Mouse (Mus musculus) kidney, embryonic 14.5 days (tissue): Measurements from ENCODE around the gene Dtnb. TPM values are rescaled to one million over a fixed set of nuclear protein-coding genes. Genes with fewer than 3 reads are reported as not detected.

Experiments
- ATAC-seq: fragments of 200-750 bp; cut with Nextera tagmentation; 2 replicates; pipeline ENCODE4 v1.8.0; 2017; ENCODE audit warnings: moderate number of reproducible peaks, mild to moderate bottlenecking, moderate TSS enrichment, moderate library complexity; ENCODE audit not compliant: low FRiP score, low TSS enrichment
- H3K27ac ChIP-seq: fragments of 300-500 bp; sonication (generic); 2 replicates; pipeline ENCODE4 v1.5.1; 2014; ENCODE audit warnings: low read depth, mild to moderate bottlenecking, low read length, moderate library complexity, mixed read lengths
- H3K27me3 ChIP-seq: fragments of 300-500 bp; sonication (generic); 2 replicates; pipeline ENCODE4 v1.6.1; 2014; ENCODE audit warnings: mild to moderate bottlenecking, low read length; ENCODE audit not compliant: control insufficient read depth, insufficient read depth
- H3K36me3 ChIP-seq: fragments of 300-500 bp; sonication (generic); 2 replicates; pipeline ENCODE4 v1.6.1; 2014; ENCODE audit warnings: low read length, mixed read lengths; ENCODE audit not compliant: control insufficient read depth, insufficient read depth
- H3K4me1 ChIP-seq: fragments of 300-500 bp; sonication (generic); 2 replicates; pipeline ENCODE4 v1.6.1; 2014; ENCODE audit warnings: low read length, mixed read lengths; ENCODE audit not compliant: control insufficient read depth, insufficient read depth
- H3K4me2 ChIP-seq: fragments of 300-500 bp; sonication (generic); replicated peaks from 2 replicates; pipeline ENCODE4 v1.6.1; 2014; ENCODE audit warnings: low read depth, mild to moderate bottlenecking, low read length
- H3K4me3 ChIP-seq: fragments of 300-500 bp; sonication (generic); 2 replicates; pipeline ENCODE4 v1.5.1; 2014; ENCODE audit warnings: mild to moderate bottlenecking, low read length
- H3K9ac ChIP-seq: fragments of 300-500 bp; sonication (generic); 2 replicates; pipeline ENCODE4 v1.6.1; 2014; ENCODE audit warnings: low read depth, mild to moderate bottlenecking, low read length, moderate library complexity
- H3K9me3 ChIP-seq: fragments of 300-500 bp; sonication (generic); 2 replicates; pipeline ENCODE4 v1.6.1; 2016; ENCODE audit warnings: low read length; ENCODE audit not compliant: control insufficient read depth
- WGBS: fragments of 180-500 bp; shearing (Covaris S2); extraction: QIAGEN DNeasy Blood & Tissue Kit; methylation state at CpG from one replicate; pipeline ENCODE4 v1.1.7; 2014; 5-methylcytosine and 5-hydroxymethylcytosine counted together
- polyA plus RNA-seq: library from polyadenylated mRNA; unstranded; fragments of >200 nt; fragmentation: Nextera tagmentation; extraction: Ambion mirVana; gene quantifications from 2 replicates; pipeline ENCODE4 v1.2.1, GENCODE M21; 2014

The Dtnb gene
- polyA plus RNA-seq, 1 experiment from 2014 or later = 59.5 TPM

GRCm38 (mm10) chr12:3563659-3564058, 8.5 kb upstream of the Dtnb start:
- ATAC-seq = no peak
- Histone ChIP-seq H3K36me3 (no peaks in the 10 kb centered on the region), H3K9me3 (no peaks in the 10 kb centered on the region), H3K27me3 (no peaks in the 10 kb centered on the region), H3K4me2 (no peak overlapping the region), H3K27ac (no peak overlapping the region), H3K4me1 (no peaks in the 10 kb centered on the region), H3K4me3 (no peak overlapping the region), H3K9ac (no peak overlapping the region)
- 88% methylated on average over 4 of the region's 4 CpGs for WGBS

- Histone ChIP-seq H3K36me3 (no peaks in the 10 kb centered on the region), H3K4me1 (peaks cover 4% of the 10 kb centered on the region), H3K27me3 (no peaks in the 10 kb centered on the region), H3K9me3 (no peaks in the 10 kb centered on the region), H3K9ac (no peak overlapping the region), H3K4me2 (no peak overlapping the region), H3K27ac (no peak overlapping the region), H3K4me3 (no peak overlapping the region)
- peak; percentile 62 for ATAC-seq
- WGBS = 42% methylated on average over 5 of the region's 5 CpGs
Observed at GRCm38 (mm10) chr12:3568461-3568991, 3.7 kb upstream of the Dtnb start.

GRCm38 (mm10) chr12:3570711-3571400, 1.3 kb upstream of the Dtnb start:
- Histone ChIP-seq H3K27me3 (no peaks in the 10 kb centered on the region), H3K27ac (no peak overlapping the region), H3K4me2 (no peak overlapping the region), H3K9ac (no peak overlapping the region), H3K4me3 (no peak overlapping the region), H3K36me3 (no peaks in the 10 kb centered on the region), H3K9me3 (no peaks in the 10 kb centered on the region), H3K4me1 (peaks cover 8% of the 10 kb centered on the region)
- ATAC-seq = no peak
- WGBS = 71% methylated on average over 4 of the region's 4 CpGs

GRCm38 (mm10) chr12:3572581-3573397, 608 bp downstream of the Dtnb start:
- no peaks in the 10 kb centered on the region for H3K36me3 ChIP-seq
- peak; percentile 66 for ATAC-seq
- H3K9me3 ChIP-seq = no peaks in the 10 kb centered on the region
- H3K4me3 ChIP-seq = peak overlapping the region; percentile 86
- H3K27ac ChIP-seq = peak overlapping the region; percentile 94
- peak overlapping the region; percentile 92 for H3K9ac ChIP-seq
- H3K4me1 ChIP-seq = peaks cover 8% of the 10 kb centered on the region
- WGBS = 1% methylated on average over 53 of the region's 53 CpGs
- peak overlapping the region; percentile 57 for H3K4me2 ChIP-seq
- H3K27me3 ChIP-seq = no peaks in the 10 kb centered on the region

- Histone ChIP-seq H3K9me3 (no peaks in the 10 kb centered on the region), H3K36me3 (no peaks in the 10 kb centered on the region), H3K4me3 (peak overlapping the region; percentile 86), H3K9ac (peak overlapping the region; percentile 92), H3K4me2 (peak overlapping the region; percentile 57), H3K27ac (peak overlapping the region; percentile 94; the same call in 1 of the 2 replicates), H3K27me3 (no peaks in the 10 kb centered on the region), H3K4me1 (peaks cover 8% of the 10 kb centered on the region)
- WGBS = 37% methylated on average over 6 of the region's 6 CpGs
- no peak for ATAC-seq
Observed at GRCm38 (mm10) chr12:3573410-3573809, 1.2 kb downstream of the Dtnb start.

GRCm38 (mm10) chr12:3574670-3575069, 2.5 kb downstream of the Dtnb start:
- H3K9ac ChIP-seq = no peak overlapping the region

GRCm38 (mm10) chr12:3579958-3580530, 7.9 kb downstream of the Dtnb start:
- H3K4me2 ChIP-seq = no peak overlapping the region
- no peak overlapping the region for H3K9ac ChIP-seq
- 0 out of 2 replicates have a peak, but pooled peaks cover 1% of the 10 kb centered on the region for H3K4me1 ChIP-seq
- no peak for ATAC-seq
- no peak overlapping the region for H3K27ac ChIP-seq
- no peaks in the 10 kb centered on the region for H3K27me3 ChIP-seq
- H3K9me3 ChIP-seq = no peaks in the 10 kb centered on the region
- H3K4me3 ChIP-seq = no peak overlapping the region
- H3K36me3 ChIP-seq = no peaks in the 10 kb centered on the region
- WGBS = 73% methylated on average over 2 of the region's 2 CpGs

More at GRCm38 (mm10) chr12:3574670-3575069, 2.5 kb downstream of the Dtnb start:
- Histone ChIP-seq H3K27me3 (no peaks in the 10 kb centered on the region), H3K4me2 (no peak overlapping the region), H3K4me1 (peaks cover 8% of the 10 kb centered on the region), H3K27ac (no peak overlapping the region), H3K36me3 (no peaks in the 10 kb centered on the region), H3K4me3 (no peak overlapping the region), H3K9me3 (no peaks in the 10 kb centered on the region)
- ATAC-seq = no peak
- 89% methylated on average over 4 of the region's 4 CpGs for WGBS

- H3K4me3 ChIP-seq = no peak overlapping the region
- no peaks in the 10 kb centered on the region for H3K9me3 ChIP-seq
- no peaks in the 10 kb centered on the region for H3K36me3 ChIP-seq
- no peak for ATAC-seq
- no peak overlapping the region for H3K9ac ChIP-seq
- H3K27me3 ChIP-seq = no peaks in the 10 kb centered on the region
- H3K4me2 ChIP-seq = no peak overlapping the region
- 88% methylated on average over 4 of the region's 4 CpGs for WGBS
- H3K4me1 ChIP-seq = 0 out of 2 replicates have a peak, but pooled peaks cover 8% of the 10 kb centered on the region
- H3K27ac ChIP-seq = no peak overlapping the region
Observed at GRCm38 (mm10) chr12:3582604-3583003, 10.4 kb downstream of the Dtnb start.
